Mouse (Mus musculus): ENCODE results near the gene Hmga1b.
A peak's percentile ranks its signal among the peaks of the same experiment; 100 is the strongest.
"Not testable (repeated sequence)": the region's sequence is repeated elsewhere in the genome, so short reads cannot be mapped to it uniquely, and the experiment has no call there.

The Hmga1b gene

DNA sequence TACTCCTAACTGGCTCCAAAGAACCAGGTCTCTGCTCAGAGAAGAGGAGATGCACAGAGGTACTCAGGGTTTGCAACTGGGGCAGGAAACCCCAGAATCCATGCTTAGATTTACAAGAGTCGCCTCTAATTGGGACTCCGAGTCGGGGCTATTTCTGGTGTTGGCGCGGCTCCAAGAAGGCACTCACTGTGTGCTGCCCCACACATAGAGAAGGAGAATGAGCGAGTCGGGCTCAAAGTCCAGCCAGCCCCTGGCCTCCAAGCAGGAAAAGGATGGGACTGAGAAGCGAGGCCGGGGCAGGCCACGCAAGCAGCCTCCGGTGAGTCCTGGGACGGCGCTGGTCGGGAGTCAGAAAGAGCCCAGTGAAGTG, at the start of gene Hmga1b:
Gene Hmga1b, plus strand, starts transcription at position 123 of the 370 bp plus-strand sequence.
- peak; percentile 13 for DNase-seq (ENCODE audit: inconsistent ontology term)

DNA sequence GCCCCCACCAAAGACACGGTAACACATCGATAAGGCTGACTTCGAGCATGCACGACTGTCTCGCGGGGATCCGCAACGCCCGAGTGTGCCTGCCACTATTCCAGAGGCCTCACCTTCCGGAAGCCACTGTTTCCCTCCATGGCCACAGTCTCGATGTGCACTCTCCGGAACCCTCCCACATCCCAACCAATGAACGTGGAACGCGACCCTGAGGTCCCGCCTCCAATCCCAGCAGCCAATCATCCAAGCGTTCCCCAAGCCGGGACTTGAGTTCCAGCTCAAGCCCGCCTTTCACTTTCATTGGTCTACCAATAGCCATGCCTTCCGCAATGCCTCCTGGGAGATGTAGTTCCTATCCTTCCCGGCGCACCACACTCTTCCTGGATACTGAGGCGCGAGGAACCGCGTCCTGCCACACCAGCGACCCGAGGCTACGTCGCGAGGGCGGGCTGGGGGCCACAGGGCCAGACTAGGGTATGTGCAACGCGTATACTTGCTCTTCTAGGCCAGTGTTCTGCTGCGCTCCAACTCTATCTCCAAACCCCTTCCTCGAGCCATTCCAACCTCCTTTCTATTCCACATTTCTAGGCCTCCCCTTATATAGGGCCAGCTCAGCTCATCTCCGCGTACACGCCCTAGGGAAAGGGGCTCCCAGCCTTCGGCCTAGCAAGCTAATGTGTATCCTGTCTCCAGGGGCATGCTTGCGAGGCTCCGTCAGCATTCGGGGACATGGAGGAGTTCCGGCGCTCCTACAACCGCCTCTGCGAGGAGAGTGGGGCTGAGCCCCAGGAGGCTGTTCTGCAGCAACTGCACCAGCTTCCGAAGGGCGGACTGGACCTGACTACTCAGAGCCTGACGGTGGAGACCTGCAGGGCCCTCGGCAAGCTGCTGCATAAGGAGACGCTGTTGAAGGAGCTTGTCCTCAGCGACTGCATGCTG, 48.7 kb upstream of the Hmga1b start, which contains the start of the genes Cenpx and Lrrc45:
Gene Cenpx, minus strand, starts transcription at position 159 of the 939 bp plus-strand sequence.
Gene Lrrc45, plus strand, starts transcription at position 346 of the 939 bp plus-strand sequence.
- peak; percentile 99 for DNase-seq (ENCODE audit: inconsistent ontology term)

DNA sequence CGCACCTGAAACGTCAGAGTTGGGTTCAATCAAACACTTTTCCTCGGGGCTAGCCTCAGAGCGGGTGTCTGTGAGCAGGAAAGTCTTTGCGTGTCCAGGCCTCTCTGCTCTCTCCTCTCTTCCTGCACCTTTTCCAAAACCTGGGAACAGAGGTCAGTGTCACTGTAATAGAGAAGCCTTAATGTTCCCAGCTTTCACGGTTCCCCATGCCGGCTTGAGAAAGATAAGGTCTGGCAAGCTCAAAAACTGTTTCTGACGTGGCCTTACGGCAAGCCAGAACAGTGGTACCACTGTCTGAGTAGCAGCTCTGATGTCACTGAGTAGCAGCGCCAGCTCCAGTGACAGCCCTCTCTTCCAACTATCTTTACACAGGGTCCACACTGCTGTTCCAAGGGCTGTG, 48.0 kb upstream of the Hmga1b start:
- DNase-seq (ENCODE audit: inconsistent ontology term) = no peak

DNA sequence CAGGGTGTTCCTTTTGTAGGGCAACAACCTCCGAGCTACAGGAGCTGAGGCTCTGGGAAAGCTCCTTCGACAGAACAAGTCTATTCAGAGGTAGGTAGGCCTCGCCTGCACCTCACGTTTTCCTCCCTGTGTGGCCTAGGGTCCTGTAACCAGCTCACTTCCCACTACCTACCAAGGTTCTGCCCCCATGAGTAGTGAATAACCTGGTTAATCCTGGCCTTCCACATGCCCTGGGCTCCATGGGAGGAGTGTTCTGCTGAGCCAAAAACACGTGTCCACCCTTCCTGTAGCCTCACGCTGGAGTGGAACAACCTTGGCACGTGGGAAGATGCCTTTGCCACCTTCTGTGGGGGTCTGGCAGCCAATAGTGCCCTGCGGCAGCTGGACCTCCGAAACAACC, 47.5 kb upstream of the Hmga1b start:
- no peak for DNase-seq (ENCODE audit: inconsistent ontology term)

DNA sequence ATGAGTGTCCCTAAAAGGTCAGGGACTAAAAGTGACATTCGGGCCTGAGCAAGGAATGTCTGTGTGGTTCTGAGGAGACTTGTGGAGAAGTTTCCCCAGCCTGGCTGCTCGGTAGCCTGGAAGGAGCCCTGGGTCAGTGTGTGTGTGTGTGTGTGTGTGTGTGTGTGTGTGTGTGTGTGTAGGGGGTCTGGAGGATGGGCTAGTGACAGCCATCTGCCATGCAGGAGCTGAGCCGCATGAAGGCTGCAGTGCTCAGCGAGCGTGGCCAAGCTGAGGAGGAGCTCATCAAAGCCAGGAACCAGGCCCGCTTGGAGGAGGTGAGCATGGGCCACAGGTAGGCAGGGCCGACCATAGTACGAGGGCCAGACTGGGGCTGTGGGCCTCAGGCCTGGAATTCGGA, 43.4 kb upstream of the Hmga1b start:
- no peak for DNase-seq (ENCODE audit: inconsistent ontology term)

DNA sequence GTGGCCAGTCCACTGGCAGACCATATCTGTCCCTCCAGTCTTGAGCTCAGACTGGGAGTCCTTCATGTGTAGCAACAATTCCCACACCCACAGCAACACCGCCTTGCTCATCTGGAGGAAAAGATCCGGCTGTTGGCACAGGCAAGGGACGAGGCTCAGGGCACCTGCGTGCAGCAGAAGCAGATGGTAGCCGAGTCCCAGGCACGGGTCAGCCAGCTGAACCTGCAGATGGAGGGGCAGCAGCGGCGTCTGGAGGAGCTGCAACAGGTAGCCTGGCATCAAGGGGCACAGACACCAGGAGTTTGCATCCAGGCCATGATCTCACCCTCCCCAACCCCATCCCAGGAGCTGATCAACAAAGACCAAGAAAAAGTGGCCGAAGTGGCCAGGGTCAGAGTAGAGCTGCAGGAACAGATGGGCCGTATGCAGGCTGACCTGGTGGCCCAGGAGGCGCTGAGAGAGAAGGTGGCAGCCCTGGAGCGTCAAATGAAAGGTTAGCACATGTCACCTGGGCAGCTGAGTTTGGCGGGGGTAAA, 42.7 kb upstream of the Hmga1b start:
- no peak for DNase-seq (ENCODE audit: inconsistent ontology term)

DNA sequence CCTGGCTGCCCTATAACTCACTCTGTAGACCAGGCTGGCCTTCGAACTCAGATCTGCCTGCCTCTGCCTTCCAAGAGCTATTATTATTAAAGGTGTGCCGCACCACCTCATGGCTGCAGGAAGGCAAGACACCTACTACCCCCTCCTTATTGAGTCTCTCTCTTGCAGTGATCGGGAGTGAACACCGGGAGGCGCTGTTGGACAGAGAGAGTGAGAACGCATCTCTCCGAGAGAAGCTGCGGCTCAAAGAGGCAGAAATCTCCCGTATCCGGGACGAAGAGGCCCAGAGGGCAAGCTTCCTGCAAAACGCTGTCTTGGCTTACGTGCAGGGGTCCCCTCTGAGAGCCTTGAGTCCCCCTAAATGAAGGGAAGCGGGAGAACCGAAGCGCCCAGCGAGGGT, 42.1 kb upstream of the Hmga1b start:
- peak; percentile 88 for DNase-seq (ENCODE audit: inconsistent ontology term)

DNA sequence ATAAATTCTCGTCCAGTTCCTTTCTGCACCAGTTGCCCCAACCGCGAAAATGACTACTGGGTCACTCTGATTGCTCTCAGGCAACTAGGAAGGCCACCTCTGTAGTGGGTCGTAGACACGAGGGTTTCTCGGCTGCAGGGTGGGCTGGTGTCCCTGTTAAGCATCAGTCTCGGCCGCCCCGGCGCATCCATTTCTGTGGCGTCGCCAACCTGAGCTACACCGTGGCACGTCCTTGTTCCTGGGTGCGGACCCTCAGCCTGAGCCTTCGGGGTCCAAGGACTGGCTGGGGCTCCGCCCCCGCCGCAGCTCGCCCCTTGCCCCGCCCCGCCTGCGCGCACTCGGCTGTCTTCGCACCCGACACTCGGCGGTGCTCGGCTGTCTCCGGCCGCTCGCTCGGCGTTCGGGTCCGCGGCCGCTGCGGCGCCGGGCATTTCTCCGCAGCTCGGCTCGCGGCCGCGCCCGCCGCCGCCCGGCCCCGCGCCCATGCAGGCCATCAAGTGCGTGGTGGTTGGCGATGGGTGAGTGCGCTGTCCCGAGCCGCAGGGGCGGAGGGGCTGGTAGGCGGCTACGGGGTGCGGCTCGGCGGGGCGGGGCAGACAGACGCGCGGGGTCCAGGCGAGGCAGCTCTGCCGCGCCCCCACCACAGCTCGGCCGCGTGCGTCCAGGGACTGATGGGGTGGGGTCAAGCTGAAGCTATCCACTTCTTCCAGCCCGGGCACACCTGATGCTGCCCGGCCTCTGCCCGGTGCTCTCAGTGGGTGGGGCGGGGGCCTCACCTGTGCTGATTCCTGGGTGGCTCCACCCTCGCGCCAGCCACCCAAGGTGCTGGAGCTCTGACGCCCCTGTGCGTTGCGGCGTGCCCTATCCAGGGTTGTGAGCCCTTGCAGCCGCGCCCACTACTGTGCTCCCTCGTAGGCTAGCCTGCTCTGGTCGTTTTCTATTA, 41.2 kb upstream of the Hmga1b start, which contains the start of gene Rac3:
Gene Rac3, plus strand, starts transcription at position 347 of the 943 bp plus-strand sequence.
- peak; percentile 75 for DNase-seq (ENCODE audit: inconsistent ontology term)

DNA sequence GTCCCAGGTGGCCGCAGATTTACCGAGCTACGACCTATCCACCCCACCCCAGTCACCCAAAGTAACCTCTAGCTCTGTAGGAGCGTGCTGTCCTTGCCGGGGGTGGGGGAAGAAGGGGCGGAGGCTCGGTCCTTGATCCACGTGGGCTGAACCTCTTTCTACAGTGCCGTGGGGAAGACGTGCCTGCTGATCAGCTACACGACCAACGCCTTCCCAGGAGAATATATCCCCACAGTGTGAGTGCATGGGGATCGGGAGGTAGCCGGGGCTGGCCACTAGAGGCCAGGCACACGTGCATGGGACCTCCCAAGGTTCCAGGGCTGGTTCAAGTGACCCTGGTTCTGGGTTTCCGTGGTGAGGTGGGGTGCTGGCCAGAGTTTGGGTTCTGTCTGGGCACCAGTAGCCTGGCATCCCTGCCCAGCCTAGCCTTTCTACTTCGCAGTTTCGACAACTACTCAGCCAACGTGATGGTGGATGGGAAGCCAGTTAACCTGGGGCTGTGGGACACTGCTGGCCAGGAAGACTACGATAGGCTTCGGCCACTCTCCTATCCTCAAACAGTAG, 40.4 kb upstream of the Hmga1b start:
- no peak for DNase-seq (ENCODE audit: inconsistent ontology term)

DNA sequence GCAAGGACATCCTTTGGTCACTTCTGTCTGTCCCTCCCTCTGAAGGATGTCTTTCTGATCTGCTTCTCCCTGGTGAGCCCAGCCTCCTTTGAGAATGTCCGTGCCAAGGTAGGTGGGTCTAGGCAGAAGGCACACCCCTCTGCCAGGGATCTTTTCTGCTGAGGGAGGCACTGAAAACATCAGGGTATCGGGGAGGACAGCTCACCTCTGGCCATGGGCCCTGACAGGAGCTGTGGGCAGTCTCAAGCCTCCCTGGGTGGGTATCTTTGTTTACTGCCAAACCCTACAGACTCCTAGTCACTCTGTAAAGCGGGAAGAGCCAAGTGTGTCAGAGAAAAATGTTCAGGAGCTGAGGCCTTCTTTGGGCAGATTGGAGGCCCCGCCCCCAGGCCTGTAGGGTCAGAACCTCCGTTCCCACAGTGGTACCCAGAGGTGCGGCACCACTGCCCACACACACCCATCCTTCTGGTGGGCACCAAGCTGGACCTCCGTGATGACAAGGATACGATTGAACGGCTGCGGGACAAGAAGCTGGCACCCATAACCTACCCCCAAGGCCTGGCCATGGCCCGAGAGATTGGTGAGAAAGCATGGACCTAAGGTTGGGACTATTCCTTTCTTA, 39.7 kb upstream of the Hmga1b start:
- no peak for DNase-seq (ENCODE audit: inconsistent ontology term)

DNA sequence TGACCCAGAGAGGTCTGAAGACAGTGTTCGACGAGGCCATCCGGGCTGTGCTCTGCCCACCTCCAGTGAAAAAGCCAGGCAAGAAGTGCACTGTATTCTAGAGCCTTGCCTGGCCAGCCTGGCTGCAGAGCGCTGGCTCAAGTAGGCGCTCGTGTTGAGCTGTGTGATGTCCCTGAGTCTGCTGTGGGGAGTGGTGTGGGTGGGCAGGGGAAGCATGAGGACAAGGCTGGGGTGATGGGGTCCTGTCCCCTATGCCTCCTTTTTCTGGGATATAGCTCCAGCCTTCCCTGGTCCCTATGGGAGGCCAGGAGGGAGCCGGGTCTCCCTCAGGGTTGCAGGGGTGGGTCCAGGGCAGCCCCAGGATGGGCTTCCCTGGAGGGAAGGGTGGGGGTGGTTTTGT, 39.1 kb upstream of the Hmga1b start:
- no peak for DNase-seq (ENCODE audit: inconsistent ontology term)

DNA sequence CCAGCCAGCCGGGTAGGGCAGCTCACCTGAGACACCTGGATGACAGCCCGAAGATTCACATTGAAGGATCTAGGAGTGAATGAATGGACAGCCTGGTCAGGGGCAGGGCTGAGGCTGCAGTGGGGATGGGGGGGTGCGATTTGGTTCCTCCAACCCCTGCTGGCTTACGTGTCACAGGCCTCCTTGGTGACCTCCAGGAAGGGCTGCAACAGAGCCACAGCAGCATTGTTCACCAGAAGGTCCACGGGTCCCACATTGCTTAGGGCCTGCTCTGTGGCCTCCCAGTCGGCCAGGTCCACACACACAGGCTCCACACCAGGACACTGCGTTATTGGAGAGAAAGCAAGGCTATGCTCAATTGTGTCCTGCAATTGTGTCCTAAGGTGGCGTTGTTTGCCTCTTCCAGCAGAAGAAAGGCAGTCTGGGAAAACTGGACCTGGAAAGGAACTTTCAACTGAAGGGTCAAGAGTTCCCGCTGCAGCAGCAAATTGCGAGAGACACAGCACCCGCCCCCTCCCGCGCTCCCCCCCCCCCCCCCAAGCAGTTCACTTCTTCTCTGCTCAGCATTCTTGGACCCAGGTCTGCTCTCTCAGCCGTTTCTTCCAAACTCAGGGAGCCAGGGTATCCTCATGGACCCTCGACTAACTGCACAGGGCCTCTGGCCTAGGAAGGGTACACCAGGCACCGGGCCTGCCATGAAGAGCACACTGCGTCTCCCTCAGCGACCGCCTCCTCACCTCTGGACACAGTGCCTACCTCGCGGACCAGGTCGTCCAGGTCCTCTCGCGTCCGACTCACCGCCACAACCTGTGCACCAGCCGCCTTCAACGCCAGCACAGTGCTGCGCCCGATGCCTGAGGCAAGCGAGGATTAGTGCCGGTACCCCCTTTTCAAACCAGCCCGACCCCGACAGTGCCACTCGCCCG, 36.1 kb upstream of the Hmga1b start:
- no peak for DNase-seq (ENCODE audit: inconsistent ontology term)

DNA sequence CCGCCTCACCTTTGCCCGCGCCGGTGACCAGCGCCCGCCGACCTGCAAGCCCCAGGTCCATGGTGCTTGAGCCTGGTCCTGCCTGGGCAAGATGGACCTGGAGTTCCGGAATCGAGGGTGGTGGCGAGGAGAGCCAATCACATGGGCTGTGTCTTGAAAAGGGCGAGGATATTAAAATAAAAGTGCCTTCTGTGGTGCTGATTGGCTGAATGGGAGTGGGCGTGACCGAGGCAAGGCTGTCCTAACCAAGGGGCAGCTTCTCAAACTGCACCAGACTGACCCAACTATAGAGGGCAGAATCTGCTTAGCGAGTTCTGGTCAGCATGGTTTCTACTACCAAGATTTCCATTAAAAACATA, 35.4 kb upstream of the Hmga1b start, which contains the start of gene Dcxr:
Gene Dcxr, minus strand, starts transcription at position 113 of the 359 bp plus-strand sequence.
- peak; percentile 93 for DNase-seq (ENCODE audit: inconsistent ontology term)

DNA sequence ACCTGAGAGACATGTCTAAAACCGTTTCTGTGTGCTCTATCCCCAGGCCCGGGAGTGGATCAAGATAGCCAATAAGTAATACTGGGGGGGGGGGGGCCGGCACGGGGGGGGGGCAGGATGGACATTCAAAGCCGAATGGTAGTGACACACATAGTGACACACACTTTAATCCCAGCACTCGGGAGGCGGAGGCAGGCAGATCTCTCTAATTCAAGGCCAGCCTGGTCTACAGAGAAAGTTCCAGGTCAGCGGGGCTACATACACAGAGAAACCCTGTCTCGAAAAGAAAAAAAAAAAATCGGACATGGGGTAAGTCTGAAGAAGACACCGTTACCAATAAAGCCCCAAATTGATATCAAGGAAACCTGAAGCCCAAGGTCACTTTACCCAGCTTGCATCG, 35.0 kb upstream of the Hmga1b start:
- DNase-seq (ENCODE audit: inconsistent ontology term) = no peak

DNA sequence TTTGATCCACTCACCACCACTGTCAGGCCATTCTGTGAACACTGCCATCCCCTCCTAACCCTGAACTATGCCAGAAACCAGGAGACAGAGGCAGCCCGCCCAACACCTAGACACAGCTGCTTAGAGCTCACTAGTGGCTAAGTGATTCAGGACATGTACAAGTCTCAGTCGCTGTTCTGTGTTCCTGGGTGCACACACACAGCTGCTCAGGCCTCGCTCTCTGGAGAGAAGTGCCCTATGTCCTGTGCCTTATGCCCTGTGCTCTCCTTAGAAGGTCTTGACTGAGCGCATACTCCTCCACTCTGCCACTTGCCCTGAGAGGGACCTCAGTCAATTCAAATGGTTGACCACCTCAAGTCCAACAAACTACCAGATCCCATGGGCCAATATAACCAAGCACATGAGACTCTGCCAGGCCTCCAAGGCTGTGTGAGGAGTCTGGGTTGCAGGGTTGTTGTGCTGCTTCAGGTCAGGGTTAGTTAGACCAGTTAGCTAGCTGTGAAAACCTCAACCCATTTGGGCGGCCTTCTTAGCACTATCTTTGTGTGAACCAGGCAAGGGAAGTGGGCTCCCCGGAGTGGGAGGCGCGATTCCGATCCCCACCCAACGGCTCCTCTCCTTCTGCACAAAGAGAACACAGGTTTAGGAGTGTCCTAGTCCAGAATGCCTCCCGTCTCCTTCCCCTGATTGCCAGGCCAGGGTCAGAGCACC, 33.9 kb upstream of the Hmga1b start:
- no peak for DNase-seq (ENCODE audit: inconsistent ontology term)

DNA sequence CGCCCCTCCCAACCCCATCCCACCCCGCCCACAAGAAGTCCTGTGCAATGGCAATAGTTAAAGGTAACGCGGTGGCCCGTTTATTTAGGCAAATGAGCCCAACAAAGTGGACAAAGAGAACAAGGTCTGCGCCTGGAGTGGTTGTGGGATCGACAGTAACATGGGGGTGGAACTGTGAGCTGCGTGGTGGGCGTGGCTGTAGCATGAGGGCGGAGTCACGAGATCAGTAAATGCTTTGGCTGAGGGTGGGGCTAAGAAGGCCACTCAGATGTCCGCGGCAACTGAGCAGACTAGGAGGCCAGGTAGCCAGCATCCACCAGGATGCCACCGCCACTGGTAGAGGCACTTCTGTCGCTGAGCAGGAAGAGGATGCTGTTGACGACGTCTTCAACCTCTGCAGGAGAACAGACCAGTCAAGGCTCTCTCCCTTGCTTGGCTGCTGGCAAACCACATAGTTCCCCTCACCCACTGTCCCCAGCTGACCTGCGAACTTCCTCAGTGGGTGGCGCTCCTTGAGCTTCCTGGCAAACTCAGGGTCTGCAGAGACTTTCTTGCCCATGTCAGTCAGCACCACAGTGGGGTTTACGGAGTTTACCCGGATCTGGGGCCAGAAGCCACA, 33.1 kb upstream of the Hmga1b start:
- DNase-seq (ENCODE audit: inconsistent ontology term) = not testable (repeated sequence)

DNA sequence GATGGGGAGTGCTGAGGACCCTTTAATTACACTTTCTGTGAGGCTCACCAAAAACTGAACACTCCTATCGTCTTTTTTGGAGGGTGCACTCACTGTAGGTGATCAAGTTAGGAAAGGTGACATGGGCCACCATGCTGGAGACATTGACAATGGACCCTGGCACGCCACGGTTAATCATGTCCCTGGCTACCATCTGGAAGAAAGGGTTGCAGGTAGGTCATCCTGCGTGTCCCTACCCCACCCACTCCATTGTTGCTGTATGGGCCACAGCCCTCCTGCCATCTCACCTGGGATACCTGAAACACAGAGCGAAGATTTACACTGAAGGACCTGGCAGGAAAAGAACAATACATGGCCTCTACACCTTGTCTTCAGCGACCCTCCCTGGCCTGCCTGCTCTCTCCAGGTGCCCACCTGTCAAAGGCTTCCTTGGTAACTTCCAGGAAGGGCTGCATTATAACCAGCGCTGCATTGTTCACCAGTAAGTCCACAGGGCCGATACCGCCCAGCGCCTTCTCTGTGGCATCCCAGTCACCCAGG, 32.2 kb upstream of the Hmga1b start:
- no peak for DNase-seq (ENCODE audit: inconsistent ontology term)

DNA sequence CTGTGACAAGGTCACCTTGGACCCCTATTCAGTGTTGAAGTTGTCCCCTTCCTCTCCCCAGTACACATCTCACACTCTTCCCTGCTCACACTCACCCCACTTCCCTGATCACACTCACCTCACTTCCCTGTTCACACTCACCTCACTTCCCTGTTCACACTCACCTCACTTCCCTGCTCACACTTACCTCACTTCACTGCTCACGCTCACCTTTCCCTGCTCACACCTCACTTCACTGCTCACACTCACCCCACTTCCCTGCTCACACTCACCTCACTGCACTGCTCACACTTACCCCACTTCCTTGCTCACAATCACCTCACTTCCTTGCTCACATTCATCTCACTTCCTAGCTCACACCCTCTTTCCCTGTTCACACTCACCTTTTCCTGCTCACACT, 31.2 kb upstream of the Hmga1b start:
- DNase-seq (ENCODE audit: inconsistent ontology term) = no peak
